Mouse (Mus musculus) liver, embryonic 11.5 days (tissue): ENCODE measurements around the gene Ssc4d. TPM values are rescaled to one million over a fixed set of nuclear protein-coding genes. Genes with fewer than 3 reads are reported as not detected.

ENCODE experiments used
- ATAC-seq: fragments of 200-750 bp; cut with Nextera tagmentation; replicated peaks from 2 replicates; pipeline ENCODE4 v1.8.0; 2017; ENCODE audit warnings: moderate number of reproducible peaks, mild to moderate bottlenecking, moderate TSS enrichment, moderate library complexity; ENCODE audit not compliant: low FRiP score
- DNase-seq: peaks from one replicate; pipeline ENCODE4 v3.0.0-alpha.2; 2017; ENCODE audit warnings: low spot score
- H3K27ac ChIP-seq: fragments of 300-500 bp; sonication (generic); 2 replicates; pipeline ENCODE4 v1.5.1; 2014; ENCODE audit warnings: mild to moderate bottlenecking, low read depth, low read length, control low read depth
- H3K27me3 ChIP-seq: fragments of 300-500 bp; sonication (generic); replicated peaks from 2 replicates; pipeline ENCODE4 v1.6.1; 2014; ENCODE audit warnings: low read length, mixed read lengths; ENCODE audit not compliant: control insufficient read depth, insufficient read depth
- H3K36me3 ChIP-seq: fragments of 300-500 bp; sonication (generic); 2 replicates; pipeline ENCODE4 v1.6.1; 2014; ENCODE audit warnings: mild to moderate bottlenecking, low read length, moderate library complexity, mixed read lengths; ENCODE audit not compliant: control insufficient read depth, insufficient read depth
- H3K4me1 ChIP-seq: fragments of 300-500 bp; sonication (generic); replicated peaks from 2 replicates; pipeline ENCODE4 v1.6.1; 2014; ENCODE audit warnings: low read length, mixed read lengths; ENCODE audit not compliant: control insufficient read depth, insufficient read depth
- H3K4me2 ChIP-seq: fragments of 300-500 bp; sonication (generic); 2 replicates; pipeline ENCODE4 v1.6.1; 2014; ENCODE audit warnings: mild to moderate bottlenecking, control low read depth, moderate library complexity
- H3K4me3 ChIP-seq: fragments of 300-500 bp; sonication (generic); 2 replicates; pipeline ENCODE4 v1.5.1; 2014; ENCODE audit warnings: low read depth, low read length, control low read depth
- H3K9ac ChIP-seq: fragments of 300-500 bp; sonication (generic); 2 replicates; pipeline ENCODE4 v1.6.1; 2014; ENCODE audit warnings: low read depth, low read length, control low read depth
- H3K9me3 ChIP-seq: fragments of 300-500 bp; sonication (generic); 2 replicates; pipeline ENCODE4 v1.6.1; 2016; ENCODE audit warnings: low read length, inconsistent platforms, mixed read lengths; ENCODE audit not compliant: control insufficient read depth
- WGBS: fragments of 180-500 bp; shearing (Covaris S2); extraction: QIAGEN DNeasy Blood & Tissue Kit; methylation state at CpG from one replicate; pipeline ENCODE4 v1.1.7; 2014; 5-methylcytosine and 5-hydroxymethylcytosine counted together
- polyA plus RNA-seq: library from polyadenylated mRNA; unstranded; fragments of >200 nt; fragmentation: Nextera tagmentation; extraction: Ambion mirVana; gene quantifications from 2 replicates; pipeline ENCODE4 v1.2.1, GENCODE M21; 2014

Ssc4d gene
- polyA plus RNA-seq, 1 experiment from 2014 or later, result 3.0 TPM

GRCm38 (mm10) chr5:135990601-135991000 is 16.3 kb upstream of the Ssc4d start:
- Histone ChIP-seq H3K27me3 (no peaks in the 10 kb centered on the region), H3K9ac (no peak overlapping the region), H3K4me2 (no peak overlapping the region), H3K27ac (no peak overlapping the region), H3K4me3 (no peak overlapping the region), H3K4me1 (peaks cover 4% of the 10 kb centered on the region), H3K36me3 (no peaks in the 10 kb centered on the region), H3K9me3 (no peaks in the 10 kb centered on the region)
- DNase-seq, result no peak
- 47% methylated on average over 5 of the region's 5 CpGs for WGBS
- no peak for ATAC-seq

DNA sequence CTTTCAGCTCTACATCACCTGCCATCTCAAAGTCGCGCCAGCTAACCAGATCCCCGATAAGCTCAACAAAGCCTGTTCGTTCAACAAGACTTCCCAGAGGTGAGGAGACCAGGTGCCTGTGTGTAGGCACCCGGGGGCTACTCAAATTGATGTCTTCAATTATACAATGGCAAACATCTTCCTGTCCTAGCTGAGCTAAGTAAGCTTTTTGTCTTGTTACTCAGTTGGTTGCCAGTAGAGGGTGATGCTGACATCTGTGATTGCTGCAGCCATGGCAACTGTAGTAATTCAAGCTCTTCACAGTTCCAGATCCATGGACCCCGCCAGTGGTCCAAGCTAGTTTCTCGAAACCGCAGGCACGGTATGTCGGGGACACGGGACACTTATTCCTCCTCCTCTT is 12.9 kb upstream of the Ssc4d start:
- Histone ChIP-seq H3K9me3 (no peaks in the 10 kb centered on the region), H3K4me3 (no peak overlapping the region), H3K27me3 (no peaks in the 10 kb centered on the region), H3K9ac (no peak overlapping the region), H3K4me2 (no peak overlapping the region), H3K36me3 (no peaks in the 10 kb centered on the region), H3K4me1 (no peaks in the 10 kb centered on the region), H3K27ac (no peak overlapping the region)
- 54% methylated on average over 11 of the region's 11 CpGs for WGBS
- ATAC-seq (no peak), DNase-seq (no peak)

GRCm38 (mm10) chr5:135984546-135985044 is 10.3 kb upstream of the Ssc4d start:
- H3K4me2 ChIP-seq, result no peak overlapping the region
- no peaks in the 10 kb centered on the region for H3K36me3 ChIP-seq
- no peaks in the 10 kb centered on the region for H3K4me1 ChIP-seq
- no peaks in the 10 kb centered on the region for H3K27me3 ChIP-seq
- no peaks in the 10 kb centered on the region for H3K9me3 ChIP-seq
- no peak overlapping the region for H3K9ac ChIP-seq
- DNase-seq (no peak), ATAC-seq (no peak)
- no peak overlapping the region for H3K4me3 ChIP-seq
- 70% methylated on average over 6 of the region's 6 CpGs for WGBS
- H3K27ac ChIP-seq, result no peak overlapping the region

GRCm38 (mm10) chr5:135982398-135982797 is 8.1 kb upstream of the Ssc4d start:
- Histone ChIP-seq H3K27me3 (no peaks in the 10 kb centered on the region), H3K4me3 (no peak overlapping the region), H3K4me2 (no peak overlapping the region), H3K4me1 (no peaks in the 10 kb centered on the region), H3K27ac (no peak overlapping the region), H3K9ac (no peak overlapping the region), H3K9me3 (no peaks in the 10 kb centered on the region), H3K36me3 (no peaks in the 10 kb centered on the region)
- no peak for DNase-seq
- no peak for ATAC-seq
- WGBS, result 38% methylated on average over 6 of the region's 6 CpGs

- ATAC-seq (no peak), DNase-seq (no peak)
- 62% methylated on average over 8 of the region's 8 CpGs for WGBS
- Histone ChIP-seq H3K36me3 (no peaks in the 10 kb centered on the region), H3K4me1 (no peaks in the 10 kb centered on the region), H3K9me3 (no peaks in the 10 kb centered on the region), H3K27ac (no peak within 1 kb of the TSS), H3K4me3 (no peak within 1 kb of the TSS), H3K4me2 (no peak within 1 kb of the TSS), H3K9ac (no peak within 1 kb of the TSS), H3K27me3 (no peaks in the 10 kb centered on the region)
Measured at GRCm38 (mm10) chr5:135979904-135980303, 5.6 kb upstream of the Ssc4d start, which contains the start of gene Zp3. Zp3 (plus strand) TSS chr5:135980099.

GRCm38 (mm10) chr5:135979381-135979780 is 5.0 kb upstream of the Ssc4d start:
- 87% methylated on average over 5 of the region's 5 CpGs for WGBS
- Histone ChIP-seq H3K4me2 (no peak overlapping the region), H3K36me3 (no peaks in the 10 kb centered on the region), H3K9me3 (no peaks in the 10 kb centered on the region), H3K4me1 (no peaks in the 10 kb centered on the region), H3K4me3 (no peak overlapping the region), H3K27me3 (no peaks in the 10 kb centered on the region), H3K9ac (no peak overlapping the region), H3K27ac (no peak overlapping the region)
- ATAC-seq, result no peak
- no peak for DNase-seq

DNA sequence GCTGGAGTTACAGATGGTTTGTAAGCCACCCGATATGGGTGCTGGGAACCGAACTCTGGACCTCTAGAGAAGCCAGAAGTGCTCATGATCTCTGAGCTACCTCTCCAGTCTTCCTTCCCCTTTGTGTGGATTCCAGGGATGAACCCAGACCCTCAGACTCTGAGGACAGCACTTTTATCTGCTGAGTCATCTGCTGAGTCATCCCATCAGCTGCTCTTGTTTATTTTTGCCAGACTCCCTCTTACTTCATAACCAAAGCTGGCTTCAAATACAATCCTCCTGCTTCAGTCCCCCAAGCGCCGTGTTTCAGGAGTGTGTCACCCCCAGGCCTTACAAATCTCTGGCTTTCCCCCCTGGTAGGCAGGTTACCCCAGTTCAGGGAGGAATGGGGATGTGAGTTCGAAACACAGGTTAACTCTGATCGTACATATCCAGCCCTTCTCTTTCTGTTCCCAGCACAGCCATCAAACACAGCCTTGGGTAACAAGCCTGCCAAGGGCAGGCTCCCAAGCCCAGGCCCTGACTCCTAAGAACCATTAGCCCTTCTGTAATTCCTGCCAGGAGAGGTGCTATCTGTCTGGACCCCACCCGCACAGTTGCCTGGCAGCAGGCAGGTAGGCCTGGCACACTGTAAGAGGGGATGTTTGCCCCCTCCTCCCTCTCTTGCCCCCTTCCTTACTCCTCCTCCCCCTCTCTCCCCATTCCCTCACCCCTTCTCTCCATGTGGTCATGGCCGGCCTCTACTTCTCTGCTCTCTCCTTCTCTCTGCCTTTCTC is 1.8 kb upstream of the Ssc4d start:
- no peaks in the 10 kb centered on the region for H3K4me1 ChIP-seq
- H3K4me2 ChIP-seq, result no peak overlapping the region
- no peak overlapping the region for H3K4me3 ChIP-seq
- no peaks in the 10 kb centered on the region for H3K27me3 ChIP-seq
- H3K9ac ChIP-seq, result no peak overlapping the region
- no peaks in the 10 kb centered on the region for H3K9me3 ChIP-seq
- ATAC-seq (no peak), DNase-seq (no peak)
- WGBS, result 87% methylated on average over 8 of the region's 8 CpGs
- H3K27ac ChIP-seq, result no peak overlapping the region
- no peaks in the 10 kb centered on the region for H3K36me3 ChIP-seq

- H3K9me3 ChIP-seq, result no peaks in the 10 kb centered on the region
- H3K4me1 ChIP-seq, result no peaks in the 10 kb centered on the region
- WGBS, result 82% methylated on average over 7 of the region's 7 CpGs
- H3K4me2 ChIP-seq, result no peak overlapping the region
- DNase-seq, result no peak
- no peaks in the 10 kb centered on the region for H3K27me3 ChIP-seq
- no peak overlapping the region for H3K4me3 ChIP-seq
- H3K27ac ChIP-seq, result no peak overlapping the region
- H3K36me3 ChIP-seq, result no peaks in the 10 kb centered on the region
- H3K9ac ChIP-seq, result no peak overlapping the region
- no peak for ATAC-seq
Measured at GRCm38 (mm10) chr5:135971876-135972275, 2.5 kb downstream of the Ssc4d start.

DNA sequence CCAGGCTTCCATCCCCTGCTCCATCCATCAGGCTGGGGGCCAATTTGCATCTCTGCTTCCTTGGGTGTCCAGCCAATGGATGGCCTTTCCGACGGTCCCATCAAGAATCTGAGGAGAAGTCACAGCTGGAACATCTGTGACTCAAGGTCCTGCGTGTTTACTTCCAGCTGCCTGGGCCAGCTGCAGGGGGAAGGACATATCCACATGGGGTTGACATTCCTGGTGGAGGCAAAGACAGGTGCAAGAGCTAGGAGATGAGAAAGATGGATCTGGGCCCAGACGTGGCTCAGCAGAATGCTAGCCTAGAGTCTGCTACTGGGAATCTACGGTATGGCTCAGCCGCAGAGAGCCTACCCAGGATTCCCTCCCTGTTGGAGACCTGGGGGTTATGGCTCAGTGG is 4.1 kb downstream of the Ssc4d start:
- H3K36me3 ChIP-seq, result no peaks in the 10 kb centered on the region
- no peak overlapping the region for H3K27ac ChIP-seq
- WGBS, result 76% methylated on average over 6 of the region's 6 CpGs
- H3K4me2 ChIP-seq, result no peak overlapping the region
- H3K9ac ChIP-seq, result no peak overlapping the region
- H3K4me3 ChIP-seq, result no peak overlapping the region
- no peak for ATAC-seq
- H3K9me3 ChIP-seq, result no peaks in the 10 kb centered on the region
- H3K27me3 ChIP-seq, result 0 out of 2 replicates have a peak, but pooled peaks cover 4% of the 10 kb centered on the region
- DNase-seq, result no peak
- peaks cover 4% of the 10 kb centered on the region; the same call in 1 of the 2 replicates for H3K4me1 ChIP-seq
